In genomic region chr2:152657398-152657797, GRCm38 (mm10) we compare ENCODE assay signal across 11 mouse cellular contexts. TPM values are rescaled to one million over a fixed set of nuclear protein-coding genes. Genes with fewer than 3 reads are reported as not detected.
A peak's percentile ranks its signal among the peaks of the same experiment; 100 is the strongest.
DNase-seq lines count a peak whose midpoint lies in the region; ATAC-seq lines count a peak whose summit lies in the region.
"Had no signal": no experiment of that assay in that cellular context is flagged by ENCODE, and none has a peak within 500 bp of the region (broad histone marks: within the 10 kb centered on the region; RNA-seq: fewer than 3 reads in every experiment).

No protein-coding gene starts in this region.

- no peaks in the 10 kb centered on the region for H3K9me3 ChIP-seq in neural tube, embryonic 15.5 days (replicated peaks)
- H3K9me3 ChIP-seq: midbrain, embryonic 15.5 days had no signal

- no peaks in the 10 kb centered on the region for H3K27me3 ChIP-seq in neural tube, embryonic 15.5 days (replicated peaks)
- H3K27me3 ChIP-seq: midbrain, embryonic 15.5 days had no signal

- no peak overlapping the region for H3K9ac ChIP-seq in neural tube, embryonic 15.5 days (replicated peaks)
- H3K9ac ChIP-seq: midbrain, embryonic 15.5 days had no signal

- intact Hi-C loops in heart, postnatal 14 days (cut with DNase I): loop anchor here (1.0 to 5.0 kb wide), 2 partner anchors 42 to 105 kb away; no protein-coding TSS in a partner anchor
- intact Hi-C loops in gastrocnemius, postnatal 14 days (cut with DNase I; ENCODE audit: low total_unique reads): loop anchor here (5.0 kb wide), 1 partner anchor 40 kb away; no protein-coding TSS in a partner anchor
- intact Hi-C loops in left cerebral cortex, postnatal 10 days (cut with DNase I): loop anchor here (5.0 kb wide), 1 partner anchor 40 kb away; no protein-coding TSS in a partner anchor

- no peak for ATAC-seq in neural tube, embryonic 15.5 days (ENCODE audit: low FRiP score)
- ATAC-seq: midbrain, embryonic 15.5 days had no signal

- H3K4me2 ChIP-seq in neural tube, embryonic 15.5 days: no peak overlapping the region
- H3K4me2 ChIP-seq: midbrain, embryonic 15.5 days had no signal

- no peak overlapping the region for H3K4me3 ChIP-seq in neural tube, embryonic 15.5 days (replicated peaks)
- H3K4me3 ChIP-seq: midbrain, embryonic 15.5 days had no signal

- no peak overlapping the region for H3K27ac ChIP-seq in neural tube, embryonic 15.5 days (replicated peaks)
- H3K27ac ChIP-seq: midbrain, embryonic 15.5 days had no signal

- DNase-seq in heart, postnatal 14 days: peak; percentile 53 to 65
- DNase-seq in heart, adult 9 months (ENCODE audit: low spot score in 2 of 2): no peak
- DNase-seq in urinary bladder, postnatal 14 days (ENCODE audit: low spot score): peak; percentile 27
- DNase-seq in urinary bladder, adult 2 months (ENCODE audit: low spot score): no peak
- peak; percentile 48 for DNase-seq in gastrocnemius, postnatal 14 days
- DNase-seq in left cerebral cortex, postnatal 10 days (ENCODE audit: extremely low spot score in 1 of 2, low spot score in 2 of 2): no peak
- DNase-seq in layer of hippocampus, postnatal 36 days: no peak

- no peaks in the 10 kb centered on the region for H3K36me3 ChIP-seq in neural tube, embryonic 15.5 days
- H3K36me3 ChIP-seq: midbrain, embryonic 15.5 days had no signal

- WGBS in neural tube, embryonic 15.5 days: 68% methylated on average over 10 of the region's 10 CpGs

- peaks cover 18% of the 10 kb centered on the region for H3K4me1 ChIP-seq in neural tube, embryonic 15.5 days

RNA-seq across cellular contexts. Expression of gene H13, which starts 11.9 kb away (rescaled TPM):
- total RNA-seq in heart, postnatal 14 days (2021): 10 to 100 TPM; 38.7 to 42.4 TPM
- polyA plus RNA-seq in urinary bladder, adult 2 months (2012; rRNA removed): 64.3 and 67.2 TPM in 2 replicates
- 10 to 100 TPM; 45.8 to 49.1 TPM for total RNA-seq in gastrocnemius, postnatal 14 days (2021)
- polyA plus RNA-seq in neural tube, embryonic 15.5 days (2015; fragmentation: Nextera tagmentation; extraction: Ambion mirVana): 152 and 155 TPM in 2 replicates
- 100 to 1,000 TPM in 1 of 2 experiments, 10 to 100 TPM in 1; 99.7 to 115 TPM for total RNA-seq in left cerebral cortex, postnatal 10 days (2021)
- 10 to 100 TPM; 77.3 to 77.5 TPM for total RNA-seq in layer of hippocampus, postnatal 36 days (2021)

RNA-seq across cellular contexts. Expression of gene Mcts2, which starts 29.4 kb away (rescaled TPM):
- 10 to 100 TPM; 17.4 to 18.7 TPM for total RNA-seq in heart, postnatal 14 days (2021)
- 17.1 and 17.8 TPM in 2 replicates for polyA plus RNA-seq in urinary bladder, adult 2 months (2012; rRNA removed)
- total RNA-seq in gastrocnemius, postnatal 14 days (2021): 10 to 100 TPM; 11.9 to 13.8 TPM
- polyA plus RNA-seq in neural tube, embryonic 15.5 days (2015; fragmentation: Nextera tagmentation; extraction: Ambion mirVana): 33.9 and 41.5 TPM in 2 replicates
- total RNA-seq in left cerebral cortex, postnatal 10 days (2021): 10 to 100 TPM; 22.9 to 28.1 TPM
- total RNA-seq in layer of hippocampus, postnatal 36 days (2021): 10 to 100 TPM; 19.7 to 22.9 TPM

RNA-seq across cellular contexts. Expression of gene Rem1, which starts 30.6 kb away (rescaled TPM):
- 10 to 100 TPM in 1 of 2 experiments, 1 to 10 TPM in 1; 9.1 to 11.9 TPM for total RNA-seq in heart, postnatal 14 days (2021)
- polyA plus RNA-seq in urinary bladder, adult 2 months (2012; rRNA removed): 9.4 and 11.7 TPM in 2 replicates
- total RNA-seq in gastrocnemius, postnatal 14 days (2021): 1 to 10 TPM; 5.2 to 7.3 TPM
- polyA plus RNA-seq in neural tube, embryonic 15.5 days (2015; fragmentation: Nextera tagmentation; extraction: Ambion mirVana): 0.50 and 3.6 TPM in 2 replicates
- total RNA-seq in left cerebral cortex, postnatal 10 days (2021): 1 to 10 TPM; 1.5 TPM
- 1 to 10 TPM in 1 of 2 experiments, under 1 TPM in 1; 0.75 to 1.3 TPM for total RNA-seq in layer of hippocampus, postnatal 36 days (2021)

RNA-seq across cellular contexts. Expression of gene Defb25, which starts 34.5 kb away (rescaled TPM):
- total RNA-seq in heart, postnatal 14 days (2021): not detected
- polyA plus RNA-seq in urinary bladder, adult 2 months (2012; rRNA removed): 0.78 and 0.95 TPM in 2 replicates
- 1 to 10 TPM; 1.3 to 1.4 TPM for total RNA-seq in gastrocnemius, postnatal 14 days (2021)
- polyA plus RNA-seq in neural tube, embryonic 15.5 days (2015; fragmentation: Nextera tagmentation; extraction: Ambion mirVana): not detected in 2 replicates
- total RNA-seq in left cerebral cortex, postnatal 10 days (2021): not detected
- not detected for total RNA-seq in layer of hippocampus, postnatal 36 days (2021)
- total RNA-seq: layer of hippocampus, postnatal 25 days had no signal
- polyA plus RNA-seq: frontal cortex, adult 2 months; midbrain, embryonic 15.5 days had no signal

RNA-seq across cellular contexts. Expression of gene Defb36, which starts 53.3 kb away (rescaled TPM):
- total RNA-seq in heart, postnatal 14 days (2021): not detected
- not detected in 2 replicates for polyA plus RNA-seq in urinary bladder, adult 2 months (2012; rRNA removed)
- not detected for total RNA-seq in gastrocnemius, postnatal 14 days (2021)
- polyA plus RNA-seq in neural tube, embryonic 15.5 days (2015; fragmentation: Nextera tagmentation; extraction: Ambion mirVana): not detected in 2 replicates
- not detected for total RNA-seq in left cerebral cortex, postnatal 10 days (2021)
- total RNA-seq in layer of hippocampus, postnatal 36 days (2021): not detected
- total RNA-seq: layer of hippocampus, postnatal 25 days had no signal
- polyA plus RNA-seq: frontal cortex, adult 2 months; midbrain, embryonic 15.5 days had no signal

Comparison
In these comparisons a context has a peak if more than half of its experiments do, and no peak if none do; other contexts are left out.
1. DNase-seq: peak in heart, postnatal 14 days (2 of 2), urinary bladder, postnatal 14 days (single experiment) and gastrocnemius, postnatal 14 days (single experiment); none in heart, adult 9 months (0 of 2), urinary bladder, adult 2 months (single experiment), left cerebral cortex, postnatal 10 days (0 of 2) and layer of hippocampus, postnatal 36 days (0 of 2).